Mouse (Mus musculus) 3134 (cell line): ENCODE measurements around the gene Myh3.

Source experiments
- DNase-seq: peaks from one replicate; pipeline ENCODE4 v3.0.0-alpha.2; 2011; ENCODE audit warnings: low spot score; ENCODE audit not compliant: insufficient read length; ENCODE audit errors: extremely low read depth

Gene Myh3

GRCm38 (mm10) chr11:67104242-67104641, 26.1 kb downstream of the Myh3 start:
- DNase-seq = no peak

GRCm38 (mm10) chr11:67104714-67105113, 26.6 kb downstream of the Myh3 start:
- no peak for DNase-seq

- DNase-seq = no peak
These were observed 27.6 kb downstream of the Myh3 start for GRCm38 (mm10) chr11:67105689-67106088.

GRCm38 (mm10) chr11:67106973-67107372, 28.9 kb downstream of the Myh3 start:
- DNase-seq = no peak

- DNase-seq = no peak
These were observed 32.3 kb downstream of the Myh3 start for GRCm38 (mm10) chr11:67110168-67110948.

- peak; percentile 27 for DNase-seq
These were observed 34.1 kb downstream of the Myh3 start for GRCm38 (mm10) chr11:67112019-67112850.

GRCm38 (mm10) chr11:67112851-67113202, 34.7 kb downstream of the Myh3 start:
- no peak for DNase-seq

GRCm38 (mm10) chr11:67113381-67113780, 35.3 kb downstream of the Myh3 start:
- no peak for DNase-seq

- no peak for DNase-seq
These were observed 36.2 kb downstream of the Myh3 start for GRCm38 (mm10) chr11:67114261-67114660.

- no peak for DNase-seq
These were observed 36.8 kb downstream of the Myh3 start for GRCm38 (mm10) chr11:67114901-67115300.

GRCm38 (mm10) chr11:67116725-67117124, 38.6 kb downstream of the Myh3 start:
- DNase-seq = no peak

GRCm38 (mm10) chr11:67119539-67120070, 41.5 kb downstream of the Myh3 start:
- DNase-seq = no peak

- DNase-seq = no peak
These were observed 42.7 kb downstream of the Myh3 start for GRCm38 (mm10) chr11:67120697-67121294.

GRCm38 (mm10) chr11:67124943-67125342, 46.8 kb downstream of the Myh3 start:
- DNase-seq = no peak

GRCm38 (mm10) chr11:67125361-67125760, 47.3 kb downstream of the Myh3 start:
- DNase-seq = no peak

- no peak for DNase-seq
These were observed 55.4 kb downstream of the Myh3 start for GRCm38 (mm10) chr11:67133526-67133925.

- no peak for DNase-seq
These were observed 56.6 kb downstream of the Myh3 start for GRCm38 (mm10) chr11:67134654-67135053.

GRCm38 (mm10) chr11:67135532-67135931, 57.4 kb downstream of the Myh3 start:
- no peak for DNase-seq

GRCm38 (mm10) chr11:67139556-67139955, 61.5 kb downstream of the Myh3 start:
- DNase-seq = no peak

- DNase-seq = no peak
These were observed 62.1 kb downstream of the Myh3 start for GRCm38 (mm10) chr11:67140175-67140574.

- no peak for DNase-seq
These were observed 62.9 kb downstream of the Myh3 start for GRCm38 (mm10) chr11:67141031-67141430.
